Mouse (Mus musculus): ENCODE measurements around the gene Ccdc124.

DNA sequence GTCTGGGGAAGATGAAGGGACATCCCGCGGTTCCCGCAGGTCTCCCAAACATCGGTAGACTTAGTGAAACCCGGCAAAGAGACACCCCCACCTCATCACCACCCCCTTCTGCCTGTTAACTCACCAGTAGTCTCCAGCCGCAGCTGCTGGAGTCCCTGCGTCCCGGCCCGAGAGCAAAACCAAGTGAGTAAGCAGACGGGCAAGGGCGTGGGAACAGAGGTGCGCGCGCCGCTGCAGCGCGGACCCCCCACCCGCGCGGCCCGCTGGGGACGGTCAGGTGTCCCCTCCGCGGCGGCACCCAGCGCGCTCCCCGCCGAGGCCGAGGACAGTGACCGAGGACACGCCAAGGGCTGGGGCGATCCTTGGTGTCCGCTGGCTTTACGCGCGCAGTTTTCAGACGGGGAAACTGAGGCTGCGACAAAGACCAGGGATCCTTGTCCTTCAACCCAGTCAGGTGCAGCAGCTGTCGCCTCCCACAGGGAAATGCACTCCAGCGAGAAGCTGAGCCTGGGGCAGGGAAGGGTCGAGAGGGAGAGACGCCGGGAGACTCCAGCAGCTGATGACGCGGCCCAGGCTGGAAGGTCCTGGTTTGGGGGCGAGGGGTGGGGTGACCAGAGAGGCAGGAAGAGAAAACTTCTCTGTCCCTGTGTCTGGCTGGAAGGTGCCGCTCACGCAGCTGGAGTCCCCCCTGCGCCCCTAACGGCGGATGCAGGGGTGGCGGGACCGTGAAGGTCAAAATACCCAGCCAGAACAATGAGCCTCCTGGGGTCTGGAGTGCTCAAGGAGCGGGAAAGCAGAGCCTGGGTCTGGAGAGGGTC, 10.7 kb downstream of the Ccdc124 start, which contains the start of gene Kcnn1:
- TF ChIP-seq CTCF (IDR thresholded peaks at IDR 0.05; ENCODE audit: low read depth) (peak; percentile 47), EP300 (optimal IDR thresholded peaks at IDR 0.05) (no peak)

All from stomach, postnatal 0 days (tissue).